Mouse (Mus musculus) megakaryocyte, embryonic 14.5 days (primary cell): ENCODE data around the gene Wdr37.

ENCODE experiments used
- FLI1 ChIP-seq: IDR thresholded peaks from 2 replicates; pipeline ENCODE4 v1.6.1; 2012; ENCODE audit warnings: low read length, inconsistent platforms, mixed read lengths
- GATA1 ChIP-seq: IDR thresholded peaks from 3 replicates; pipeline ENCODE4 v1.6.1; 2012; ENCODE audit warnings: mixed read lengths, low read length, inconsistent platforms, borderline replicate concordance

GRCm38 (mm10) chr13:8822201-8822600 lies 49.5 kb downstream of the Wdr37 start:
- TF ChIP-seq GATA1, result no peak
- TF ChIP-seq FLI1, result no peak
